Mouse (Mus musculus) fibroblast of lung, adult 2 months (primary cell): ENCODE measurements around the gene Vav2.

Experiments
- DNase-seq: peaks from one replicate; pipeline ENCODE4 v3.0.0-alpha.2; 2011; ENCODE audit warnings: low read depth

Vav2 gene

GRCm38 (mm10) chr2:27408194-27408593 is 18.6 kb downstream of the Vav2 start:
- DNase-seq, result no peak

- DNase-seq, result no peak
Measured at GRCm38 (mm10) chr2:27406928-27407327, 19.9 kb downstream of the Vav2 start.

GRCm38 (mm10) chr2:27405094-27405884 is 21.5 kb downstream of the Vav2 start:
- DNase-seq, result no peak

- DNase-seq, result no peak
Measured at GRCm38 (mm10) chr2:27404375-27405093, 22.3 kb downstream of the Vav2 start.

- no peak for DNase-seq
Measured at GRCm38 (mm10) chr2:27401544-27401943, 25.3 kb downstream of the Vav2 start.

- DNase-seq, result no peak
Measured at GRCm38 (mm10) chr2:27400083-27400482, 26.8 kb downstream of the Vav2 start.

GRCm38 (mm10) chr2:27396656-27397440 is 30.0 kb downstream of the Vav2 start:
- DNase-seq, result no peak

- no peak for DNase-seq
Measured at GRCm38 (mm10) chr2:27394158-27394832, 32.5 kb downstream of the Vav2 start.

GRCm38 (mm10) chr2:27392278-27392677 is 34.6 kb downstream of the Vav2 start:
- DNase-seq, result peak; percentile 38

- no peak for DNase-seq
Measured at GRCm38 (mm10) chr2:27390775-27391174, 36.1 kb downstream of the Vav2 start.

GRCm38 (mm10) chr2:27390325-27390724 is 36.5 kb downstream of the Vav2 start:
- no peak for DNase-seq

GRCm38 (mm10) chr2:27389272-27390162 is 37.3 kb downstream of the Vav2 start:
- no peak for DNase-seq

GRCm38 (mm10) chr2:27387209-27387608 is 39.6 kb downstream of the Vav2 start:
- DNase-seq, result no peak

- DNase-seq, result peak; percentile 15
Measured at GRCm38 (mm10) chr2:27381698-27382097, 45.1 kb downstream of the Vav2 start.

- DNase-seq, result no peak
Measured at GRCm38 (mm10) chr2:27381254-27381653, 45.6 kb downstream of the Vav2 start.

- no peak for DNase-seq
Measured at GRCm38 (mm10) chr2:27377876-27378275, 49.0 kb downstream of the Vav2 start.

- no peak for DNase-seq
Measured at GRCm38 (mm10) chr2:27377164-27377563, 49.7 kb downstream of the Vav2 start.

GRCm38 (mm10) chr2:27375141-27375540 is 51.7 kb downstream of the Vav2 start:
- no peak for DNase-seq

- DNase-seq, result no peak
Measured at GRCm38 (mm10) chr2:27373349-27373748, 53.5 kb downstream of the Vav2 start.

- DNase-seq, result no peak
Measured at GRCm38 (mm10) chr2:27371450-27371849, 55.4 kb downstream of the Vav2 start.

GRCm38 (mm10) chr2:27368980-27369379 is 57.9 kb downstream of the Vav2 start:
- no peak for DNase-seq
